Mouse (Mus musculus): ENCODE measurements around the gene Mrpl43.

GRCm38 (mm10) chr19:45029571-45029970 lies 23.3 kb upstream of the Mrpl43 start:
- TF ChIP-seq CTCF (IDR thresholded peaks at IDR 0.05), result no peak
- TF ChIP-seq EP300 (IDR thresholded peaks at IDR 0.05; ENCODE audit: insufficient read depth, low read depth, low read length), result no peak

All from heart, adult 2 months (tissue).